Mouse (Mus musculus) heart, embryonic 15.5 days (tissue): ENCODE data around the gene Zfp467. TPM values are rescaled to one million over a fixed set of nuclear protein-coding genes. Genes with fewer than 3 reads are reported as not detected.

Source experiments
- microRNA-seq: library from miRNA; unstranded; fragments of <30 nt; microRNA quantifications from one replicate; pipeline ENCODE4, GENCODE M21; 2016
- polyA plus RNA-seq: library from polyadenylated mRNA; unstranded; fragments of >200 nt; fragmentation: Nextera tagmentation; extraction: Ambion mirVana; gene quantifications from 2 replicates; pipeline ENCODE4 v1.2.1, GENCODE M21; 2015

Gene Zfp467
- polyA plus RNA-seq, 1 experiment from 2014 or later, result 20.4 TPM

Small RNA genes lying within 50 kb of the gene (microRNA-seq; reads per million reads assigned to microRNA genes)
- gene Gm24325, result not detected

Other genes starting within 250 kb of the Zfp467 start
- 15.4 and 18.6 TPM in 2 replicates for gene Krba1, start 50.2 kb downstream of the Zfp467 start, polyA plus RNA-seq
- gene Sspo, start 2.4 kb upstream of the Zfp467 start, polyA plus RNA-seq, result 0.16 and 0.51 TPM in 2 replicates
- gene Atp6v0e2, start 91.8 kb upstream of the Zfp467 start, polyA plus RNA-seq, result 17.5 and 18.6 TPM in 2 replicates
- gene Lrrc61, start 109.0 kb upstream of the Zfp467 start, polyA plus RNA-seq, result 6.0 and 7.0 TPM in 2 replicates
- 50.4 and 53.8 TPM in 2 replicates for gene Rarres2, start 127.0 kb upstream of the Zfp467 start, polyA plus RNA-seq
- 0.70 TPM in 1 of 2 replicates, not detected in the other for gene Gm45021, start 143.8 kb upstream of the Zfp467 start, polyA plus RNA-seq
- 23.4 and 28.1 TPM in 2 replicates for gene Repin1, start 148.1 kb upstream of the Zfp467 start, polyA plus RNA-seq
- not detected in 2 replicates for gene Gm44965, start 148.1 kb upstream of the Zfp467 start, polyA plus RNA-seq
- gene Zfp775, start 156.2 kb upstream of the Zfp467 start, polyA plus RNA-seq, result 5.7 and 7.3 TPM in 2 replicates
- 0.94 and 1.0 TPM in 2 replicates for gene AI854703, start 180.9 kb upstream of the Zfp467 start, polyA plus RNA-seq
- gene Gimap8, start 201.4 kb upstream of the Zfp467 start, polyA plus RNA-seq, result 1.6 and 1.7 TPM in 2 replicates
- gene Gimap9, start 230.3 kb upstream of the Zfp467 start, polyA plus RNA-seq, result 7.9 and 10.3 TPM in 2 replicates
- gene Gimap4, start 238.7 kb upstream of the Zfp467 start, polyA plus RNA-seq, result 23.5 and 27.1 TPM in 2 replicates